Mouse (Mus musculus): ENCODE data around the gene Hikeshi.

GRCm38 (mm10) chr7:89923441-89924180, 17.4 kb downstream of the Hikeshi start:
- TF ChIP-seq CTCF (conservative IDR thresholded peaks at IDR 0.05; ENCODE audit: low read length) (no peak), NANOG (IDR thresholded peaks at IDR 0.05; ENCODE audit: borderline replicate concordance, low read length) (no peak)
